Mouse (Mus musculus) testis, adult 2 months (tissue): ENCODE data around the gene Grin3b.

ENCODE experiments used
- CTCF ChIP-seq: fragments of 200-500 bp; IDR thresholded peaks from 2 replicates; pipeline ENCODE4 v1.5.1; 2012; ENCODE audit warnings: low read depth, mild to moderate bottlenecking, inconsistent platforms, low read length, moderate library complexity; ENCODE audit not compliant: control insufficient read depth, insufficient read depth, insufficient replicate concordance
- POLR2A ChIP-seq: fragments of 200-500 bp; IDR thresholded peaks from 2 replicates; pipeline ENCODE4 v1.6.1; 2012; ENCODE audit warnings: low read depth, mild to moderate bottlenecking, inconsistent platforms, low read length, moderate library complexity; ENCODE audit not compliant: control insufficient read depth

- no peak for TF ChIP-seq CTCF
- TF ChIP-seq POLR2A: no peak
These were observed 48.3 kb downstream of the Grin3b start for GRCm38 (mm10) chr10:80018739-80019297.
